Comparison of ENCODE assay signal across 10 mouse cellular contexts in genomic region chr17:10479020-10479707, GRCm38 (mm10).
DNase-seq lines count a peak whose midpoint lies in the region; ATAC-seq and TF ChIP-seq lines count a peak whose summit lies in the region.
"Had no signal": no experiment of that assay in that cellular context is flagged by ENCODE, and none has a peak within 500 bp of the region (broad histone marks: within the 10 kb centered on the region; RNA-seq: fewer than 3 reads in every experiment).

No protein-coding gene starts in this region.

- H3K4me3 ChIP-seq in forebrain, embryonic 10.5 days, result no peak overlapping the region
- no peak overlapping the region for H3K4me3 ChIP-seq in forebrain, embryonic 16.5 days (replicated peaks; ENCODE audit: low read length)
- no peak overlapping the region for H3K4me3 ChIP-seq in kidney, postnatal 0 days (replicated peaks; ENCODE audit: low read depth, low read length)
- no peak overlapping the region; the same call in 1 of the 2 replicates for H3K4me3 ChIP-seq in embryonic facial prominence, embryonic 10.5 days
- no peak overlapping the region for H3K4me3 ChIP-seq in limb, embryonic 15.5 days

- ATAC-seq in forebrain, embryonic 16.5 days, result no peak
- peak; percentile 65; the same call in 1 of the 2 replicates for ATAC-seq in kidney, postnatal 0 days (replicated peaks; ENCODE audit: low FRiP score, low read depth)
- ATAC-seq in limb, embryonic 15.5 days (ENCODE audit: insufficient number of reproducible peaks, low FRiP score, low TSS enrichment, low read depth), result peak; percentile 61; the same call in 1 of the 2 replicates
- ATAC-seq: Patski had no signal

- H3K9me3 ChIP-seq in forebrain, embryonic 10.5 days, result no peaks in the 10 kb centered on the region
- no peaks in the 10 kb centered on the region for H3K9me3 ChIP-seq in forebrain, embryonic 16.5 days (ENCODE audit: control insufficient read depth, low read length)
- no peaks in the 10 kb centered on the region for H3K9me3 ChIP-seq in kidney, postnatal 0 days (replicated peaks; ENCODE audit: low read length)
- no peaks in the 10 kb centered on the region for H3K9me3 ChIP-seq in embryonic facial prominence, embryonic 10.5 days
- H3K9me3 ChIP-seq in limb, embryonic 15.5 days, result no peaks in the 10 kb centered on the region

- H3K27ac ChIP-seq in forebrain, embryonic 10.5 days, result peak overlapping the region; percentile 26
- H3K27ac ChIP-seq in forebrain, embryonic 16.5 days (ENCODE audit: low read length), result no peak overlapping the region
- peak overlapping the region; percentile 54; the same call in 1 of the 2 replicates for H3K27ac ChIP-seq in kidney, postnatal 0 days
- peak overlapping the region; percentile 69 for H3K27ac ChIP-seq in embryonic facial prominence, embryonic 10.5 days (replicated peaks)
- H3K27ac ChIP-seq in limb, embryonic 15.5 days, result peak overlapping the region; percentile 76

- peaks cover 36% of the 10 kb centered on the region for H3K4me1 ChIP-seq in forebrain, embryonic 10.5 days
- H3K4me1 ChIP-seq in forebrain, embryonic 16.5 days (replicated peaks; ENCODE audit: control insufficient read depth, insufficient read depth, low read length), result peaks cover 3% of the 10 kb centered on the region
- 0 out of 2 replicates have a peak, but pooled peaks cover 10% of the 10 kb centered on the region for H3K4me1 ChIP-seq in kidney, postnatal 0 days (replicated peaks; ENCODE audit: insufficient read depth, low read length)
- peaks cover 40% of the 10 kb centered on the region for H3K4me1 ChIP-seq in embryonic facial prominence, embryonic 10.5 days
- peaks cover 19% of the 10 kb centered on the region for H3K4me1 ChIP-seq in limb, embryonic 15.5 days

- H3K9ac ChIP-seq in forebrain, embryonic 16.5 days (replicated peaks; ENCODE audit: low read depth, low read length), result no peak overlapping the region
- no peak overlapping the region for H3K9ac ChIP-seq in kidney, postnatal 0 days (ENCODE audit: low read depth, low read length)
- no peak overlapping the region for H3K9ac ChIP-seq in limb, embryonic 15.5 days

- no peaks in the 10 kb centered on the region for H3K36me3 ChIP-seq in forebrain, embryonic 10.5 days (replicated peaks)
- H3K36me3 ChIP-seq in forebrain, embryonic 16.5 days (ENCODE audit: control insufficient read depth, insufficient read depth), result no peaks in the 10 kb centered on the region
- H3K36me3 ChIP-seq in kidney, postnatal 0 days (ENCODE audit: insufficient read depth, low read length), result no peaks in the 10 kb centered on the region
- no peaks in the 10 kb centered on the region for H3K36me3 ChIP-seq in embryonic facial prominence, embryonic 10.5 days (replicated peaks)
- H3K36me3 ChIP-seq in limb, embryonic 15.5 days, result no peaks in the 10 kb centered on the region

- TF ChIP-seq CTCF in kidney, postnatal 0 days (IDR thresholded peaks at IDR 0.05; ENCODE audit: low read depth), result no peak

- 64% methylated on average over 17 of the region's 17 CpGs for WGBS in forebrain, embryonic 10.5 days
- 85% methylated on average over 17 of the region's 17 CpGs for WGBS in forebrain, embryonic 16.5 days
- 35% methylated on average over 17 of the region's 17 CpGs for WGBS in kidney, postnatal 0 days
- WGBS in embryonic facial prominence, embryonic 10.5 days, result 33% methylated on average over 17 of the region's 17 CpGs
- WGBS in limb, embryonic 15.5 days, result 17% methylated on average over 17 of the region's 17 CpGs

- no peaks in the 10 kb centered on the region for H3K27me3 ChIP-seq in forebrain, embryonic 10.5 days (ENCODE audit: poor library complexity, severe bottlenecking)
- no peaks in the 10 kb centered on the region for H3K27me3 ChIP-seq in forebrain, embryonic 16.5 days (replicated peaks; ENCODE audit: control insufficient read depth, insufficient read depth, low read length)
- H3K27me3 ChIP-seq in kidney, postnatal 0 days (ENCODE audit: insufficient read depth, low read length), result no peaks in the 10 kb centered on the region
- no peaks in the 10 kb centered on the region for H3K27me3 ChIP-seq in embryonic facial prominence, embryonic 10.5 days (replicated peaks; ENCODE audit: low read depth, poor library complexity, severe bottlenecking)
- H3K27me3 ChIP-seq in limb, embryonic 15.5 days, result no peaks in the 10 kb centered on the region

- no peak overlapping the region for H3K4me2 ChIP-seq in forebrain, embryonic 16.5 days (ENCODE audit: low read length)
- H3K4me2 ChIP-seq in kidney, postnatal 0 days (ENCODE audit: low read length), result no peak overlapping the region
- H3K4me2 ChIP-seq in limb, embryonic 15.5 days, result peak overlapping the region; percentile 10; the same call in 1 of the 2 replicates

- peak; percentile 36 for DNase-seq in forebrain, embryonic 10.5 days (ENCODE audit: extremely low spot score, low spot score)
- no peak for DNase-seq in kidney, postnatal 0 days (ENCODE audit: low spot score)
- no peak for DNase-seq in kidney, postnatal 4 days
- DNase-seq in embryonic facial prominence, embryonic 10.5 days (ENCODE audit: low spot score), result peak; percentile 78
- no peak for DNase-seq in right cerebral cortex, postnatal 4 days
- DNase-seq in spleen, postnatal 36 days (ENCODE audit: low spot score in 2 of 2), result no peak
- DNase-seq: cerebellum, postnatal 25 days had no signal

Comparison
In these comparisons a context has a peak if more than half of its experiments do, and no peak if none do; other contexts are left out.
1. DNase-seq: peak in forebrain, embryonic 10.5 days (single experiment) and embryonic facial prominence, embryonic 10.5 days (single experiment); none in kidney, postnatal 0 days (single experiment), kidney, postnatal 4 days (0 of 2), right cerebral cortex, postnatal 4 days (single experiment) and spleen, postnatal 36 days (0 of 2).